Mouse (Mus musculus) WW6 (cell line): ENCODE results near the gene Npff.

Experiments used
- DNase-seq: peaks from one replicate; pipeline ENCODE4 v3.0.0-alpha.2; 2013; ENCODE audit warnings: low read depth, low spot score

The Npff gene

GRCm38 (mm10) chr15:102505073-102505769, 19.5 kb downstream of the Npff start:
- no peak for DNase-seq

DNA sequence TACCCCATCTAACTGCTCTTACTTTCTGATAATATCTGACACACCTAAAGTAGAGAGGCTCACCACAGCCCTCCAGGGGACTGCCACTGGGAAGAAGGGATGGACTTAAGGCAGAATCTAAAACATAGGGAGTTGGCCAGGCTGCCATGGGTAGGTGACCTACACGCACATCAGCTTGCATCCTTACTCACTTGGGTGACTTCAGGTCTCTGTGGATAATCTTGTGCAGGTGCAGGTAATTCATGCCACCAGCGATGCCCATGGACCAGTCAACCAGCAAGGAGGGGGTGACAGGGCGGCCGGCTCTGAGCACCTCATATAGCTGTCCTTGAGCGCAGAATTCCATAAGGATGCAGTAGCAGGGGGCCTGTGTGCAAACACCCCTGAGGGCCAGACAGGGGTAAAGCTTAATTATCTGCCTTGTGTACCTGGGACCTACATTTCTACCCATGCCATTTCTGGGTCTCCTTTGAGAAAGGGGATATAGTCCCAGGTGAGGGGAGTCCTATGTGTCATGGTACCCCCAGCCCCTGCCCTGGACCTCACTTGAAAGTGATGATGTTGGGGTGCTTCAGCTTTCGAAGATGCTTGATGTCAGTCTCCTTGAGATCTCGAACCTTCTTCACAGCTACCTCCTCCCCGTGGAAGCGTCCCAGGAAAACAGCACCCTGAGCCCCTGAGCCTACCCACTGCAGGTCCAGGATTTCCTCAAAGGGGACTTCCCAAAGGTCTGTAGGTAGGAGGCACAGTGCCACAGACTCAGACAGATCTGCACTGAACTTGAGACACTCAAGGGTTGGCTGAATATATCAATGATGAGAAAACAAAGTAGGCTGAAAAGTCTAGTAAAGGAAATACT, 20.6 kb downstream of the Npff start:
- DNase-seq, result no peak

GRCm38 (mm10) chr15:102503447-102503846, 21.3 kb downstream of the Npff start, which contains the start of gene Gm10337:
Gene Gm10337, plus strand, starts transcription at chr15:102503722.
- no peak for DNase-seq

DNA sequence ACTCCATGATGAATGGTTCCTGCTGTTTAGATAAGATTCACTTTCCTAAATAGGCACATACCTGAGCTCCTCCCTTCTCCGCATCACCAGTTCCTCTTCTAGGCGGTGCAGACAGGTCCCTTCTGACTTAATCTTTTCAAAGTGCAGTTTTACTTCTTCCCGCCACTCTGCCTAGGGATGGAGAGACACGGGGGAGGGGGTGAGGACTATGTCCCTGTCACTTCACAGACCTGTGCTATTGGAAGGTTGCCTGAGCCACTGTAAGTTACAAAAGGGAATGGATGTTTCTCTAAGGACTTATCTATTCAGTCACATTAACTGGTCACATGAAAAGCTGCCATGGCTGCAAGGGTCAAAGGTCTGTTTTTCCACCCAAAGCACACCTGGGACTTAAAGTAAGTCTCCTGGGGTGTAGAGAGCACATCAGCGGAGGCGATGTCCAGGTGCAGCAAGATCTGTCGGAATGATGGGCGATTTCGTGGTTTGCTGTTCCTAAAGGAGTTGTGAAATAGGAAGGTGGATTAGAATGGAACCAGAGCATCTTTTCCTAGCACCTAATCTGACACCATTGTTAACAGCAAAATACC, 22.4 kb downstream of the Npff start:
- DNase-seq, result no peak

GRCm38 (mm10) chr15:102501084-102501814, 23.5 kb downstream of the Npff start:
- no peak for DNase-seq

GRCm38 (mm10) chr15:102500479-102500878, 24.3 kb downstream of the Npff start:
- no peak for DNase-seq

- DNase-seq, result no peak
Observed at GRCm38 (mm10) chr15:102499851-102500250, 24.9 kb downstream of the Npff start.

- DNase-seq, result no peak
Observed at GRCm38 (mm10) chr15:102499370-102499769, 25.4 kb downstream of the Npff start.

- no peak for DNase-seq
Observed at GRCm38 (mm10) chr15:102498322-102498721, 26.4 kb downstream of the Npff start.

DNA sequence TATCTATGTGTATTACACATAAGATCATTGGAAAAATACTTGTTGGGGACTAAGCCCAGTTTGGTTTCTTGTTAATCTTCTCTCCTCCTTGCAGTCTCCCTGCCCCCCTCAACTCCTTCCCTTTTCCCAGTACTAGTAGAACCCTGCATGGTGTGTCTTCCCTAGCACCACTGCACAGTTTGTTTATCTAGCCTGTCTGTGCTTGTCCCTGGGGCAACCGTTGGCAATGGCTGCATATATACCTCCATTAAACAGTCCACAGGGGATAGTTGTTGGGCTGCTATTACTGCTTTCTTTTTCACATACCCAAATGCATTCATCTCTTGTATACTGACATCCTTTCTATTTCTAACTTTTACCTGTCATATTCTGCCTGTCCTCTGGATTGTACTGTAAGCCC, 37.1 kb downstream of the Npff start:
- DNase-seq, result no peak

DNA sequence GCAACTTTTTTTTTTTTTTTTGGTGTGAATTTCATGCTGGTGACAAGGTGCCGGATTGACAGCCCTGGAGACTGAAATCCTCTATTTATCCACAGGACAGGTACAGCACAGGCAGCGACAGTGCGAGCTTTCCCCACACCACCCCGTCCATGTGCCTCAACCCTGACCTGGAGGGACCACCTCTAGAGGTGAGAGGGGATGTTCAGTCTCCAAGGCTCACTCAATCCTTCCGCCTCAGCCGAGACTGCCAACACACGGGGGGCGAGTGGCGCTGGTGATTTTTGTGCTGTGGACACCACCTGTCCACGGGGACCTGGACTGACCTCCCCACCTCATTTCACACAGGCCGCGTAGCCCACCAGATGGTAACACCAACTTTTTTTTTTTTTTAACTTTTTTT, 38.9 kb downstream of the Npff start:
- DNase-seq, result no peak

DNA sequence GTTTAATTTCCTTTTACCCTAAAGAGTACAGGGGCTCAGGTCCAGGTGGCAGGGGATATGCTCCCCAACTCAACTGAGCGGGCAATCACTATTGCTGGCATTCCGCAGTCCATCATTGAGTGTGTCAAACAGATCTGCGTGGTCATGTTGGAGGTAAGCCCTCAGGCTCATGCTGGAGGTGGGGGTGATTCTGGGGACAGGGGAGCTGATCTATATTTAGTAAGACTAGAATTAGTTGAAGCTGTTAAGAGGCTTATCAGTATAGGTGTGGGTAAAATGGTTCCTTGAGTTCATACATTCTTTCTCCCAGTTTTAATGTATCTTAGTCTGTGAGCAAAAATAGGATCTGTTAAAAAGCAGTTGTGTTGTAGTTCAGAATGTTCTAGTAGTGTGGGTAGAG, 41.6 kb downstream of the Npff start:
- no peak for DNase-seq

GRCm38 (mm10) chr15:102474520-102474919, 50.2 kb downstream of the Npff start:
- no peak for DNase-seq
